Mouse (Mus musculus) kidney, adult 2 months (tissue): ENCODE results near the gene Astn1. TPM values are rescaled to one million over a fixed set of nuclear protein-coding genes. Genes with fewer than 3 reads are reported as not detected.

ENCODE experiments used
- DNase-seq: peaks from one replicate; pipeline ENCODE4 v3.0.0; 2021
- H3K27ac ChIP-seq: fragments of 200-500 bp; 2 replicates; pipeline ENCODE4 v1.5.1; 2012; ENCODE audit warnings: low read depth, low read length, control low read depth, inconsistent platforms; ENCODE audit not compliant: insufficient read depth
- H3K27me3 ChIP-seq: fragments of 200-500 bp; replicated peaks from 2 replicates; pipeline ENCODE4 v1.6.1; 2012; ENCODE audit warnings: mild to moderate bottlenecking, moderate library complexity, low read length, inconsistent platforms; ENCODE audit not compliant: control insufficient read depth, insufficient read depth
- H3K36me3 ChIP-seq: fragments of 200-500 bp; 2 replicates; pipeline ENCODE4 v1.6.1; 2012; ENCODE audit warnings: mild to moderate bottlenecking, moderate library complexity, low read length, inconsistent platforms; ENCODE audit not compliant: control insufficient read depth, insufficient read depth
- H3K4me1 ChIP-seq: fragments of 200-500 bp; 2 replicates; pipeline ENCODE4 v1.6.1; 2011; ENCODE audit warnings: low read length; ENCODE audit not compliant: control insufficient read depth, insufficient read depth
- H3K4me3 ChIP-seq: fragments of 200-500 bp; 2 replicates; pipeline ENCODE4 v1.5.1; 2011; ENCODE audit warnings: mild to moderate bottlenecking, low read depth, low read length, control low read depth; ENCODE audit not compliant: insufficient read depth
- CTCF ChIP-seq: fragments of 200-500 bp; conservative IDR thresholded peaks from 2 replicates; pipeline ENCODE4 v1.5.1; 2011; ENCODE audit warnings: low read depth, mild to moderate bottlenecking, control low read depth, low read length, moderate library complexity, mixed read lengths; ENCODE audit not compliant: insufficient read depth, insufficient read length
- POLR2A ChIP-seq: fragments of 200-500 bp; IDR thresholded peaks from one replicate; pipeline ENCODE4 v1.6.1; 2011; ENCODE audit warnings: low read depth, low read length, control low read depth
- WGBS: fragments of 180-500 bp; shearing (Covaris S2); methylation state at CpG from one replicate; pipeline ENCODE4 v1.1.7; 2018; 5-methylcytosine and 5-hydroxymethylcytosine counted together
- polyA plus RNA-seq: library from polyadenylated mRNA; depleted of rRNA; stranded (reverse); fragments of >200 nt; gene quantifications from 2 replicates; pipeline ENCODE4 v1.2.3, GENCODE M21; 2012

Astn1 gene
- polyA plus RNA-seq, 1 experiment, result 0.84 TPM

- H3K27me3 ChIP-seq, result no peaks in the 10 kb centered on the region
- H3K4me3 ChIP-seq, result no peak overlapping the region
- WGBS, result 46% methylated on average over 6 of the region's 6 CpGs
- H3K4me1 ChIP-seq, result no peaks in the 10 kb centered on the region
- TF ChIP-seq CTCF (no peak), POLR2A (no peak)
- H3K36me3 ChIP-seq, result no peaks in the 10 kb centered on the region
- no peak overlapping the region for H3K27ac ChIP-seq
- DNase-seq, result no peak
Measured at GRCm38 (mm10) chr1:158480285-158480684, 118.2 kb downstream of the Astn1 start.

- Histone ChIP-seq H3K27me3 (no peaks in the 10 kb centered on the region), H3K36me3 (no peaks in the 10 kb centered on the region), H3K4me3 (no peak overlapping the region), H3K4me1 (no peaks in the 10 kb centered on the region), H3K27ac (no peak overlapping the region)
- WGBS, result 76% methylated on average over 2 of the region's 2 CpGs
- DNase-seq, result no peak
- TF ChIP-seq CTCF (no peak), POLR2A (no peak)
Measured at GRCm38 (mm10) chr1:158483733-158484132, 121.7 kb downstream of the Astn1 start.

- DNase-seq, result no peak
- Histone ChIP-seq H3K27ac (no peak overlapping the region), H3K36me3 (no peaks in the 10 kb centered on the region), H3K4me1 (no peaks in the 10 kb centered on the region), H3K27me3 (no peaks in the 10 kb centered on the region), H3K4me3 (no peak overlapping the region)
- no peak for TF ChIP-seq CTCF
- no peak for TF ChIP-seq POLR2A
- 54% methylated on average over 4 of the region's 4 CpGs for WGBS
Measured at GRCm38 (mm10) chr1:158489521-158490021, 127.5 kb downstream of the Astn1 start.

GRCm38 (mm10) chr1:158490175-158490574, 128.1 kb downstream of the Astn1 start:
- no peak for DNase-seq
- H3K27ac ChIP-seq, result no peak overlapping the region
- H3K4me1 ChIP-seq, result no peaks in the 10 kb centered on the region
- WGBS, result 65% methylated on average over 1 of the region's 1 CpGs
- no peaks in the 10 kb centered on the region for H3K36me3 ChIP-seq
- H3K27me3 ChIP-seq, result no peaks in the 10 kb centered on the region
- no peak overlapping the region for H3K4me3 ChIP-seq
- TF ChIP-seq CTCF, result no peak
- TF ChIP-seq POLR2A, result no peak

DNA sequence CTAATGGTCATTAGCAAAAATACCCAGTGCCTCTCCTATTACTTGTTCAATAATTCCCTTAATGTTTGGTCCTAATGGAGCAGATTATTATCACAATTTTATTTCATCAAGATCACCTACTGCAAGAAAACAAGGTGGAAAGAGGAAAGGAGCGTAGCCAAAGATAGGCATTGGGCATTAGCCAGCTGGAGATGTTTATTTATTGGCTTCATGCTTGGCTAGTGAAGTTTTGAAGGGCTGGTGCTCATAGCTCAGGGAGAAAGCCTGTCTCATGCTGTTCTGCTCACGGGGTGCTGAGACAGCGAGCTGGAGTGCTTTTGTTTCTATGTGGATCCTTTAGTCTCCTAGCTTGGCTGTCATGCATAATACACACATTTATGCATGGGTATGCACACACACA, 131.2 kb downstream of the Astn1 start:
- WGBS, result 53% methylated on average over 3 of the region's 3 CpGs
- H3K27me3 ChIP-seq, result no peaks in the 10 kb centered on the region
- H3K4me1 ChIP-seq, result no peaks in the 10 kb centered on the region
- H3K36me3 ChIP-seq, result no peaks in the 10 kb centered on the region
- no peak overlapping the region for H3K4me3 ChIP-seq
- TF ChIP-seq POLR2A (no peak), CTCF (no peak)
- H3K27ac ChIP-seq, result no peak overlapping the region
- no peak for DNase-seq

DNA sequence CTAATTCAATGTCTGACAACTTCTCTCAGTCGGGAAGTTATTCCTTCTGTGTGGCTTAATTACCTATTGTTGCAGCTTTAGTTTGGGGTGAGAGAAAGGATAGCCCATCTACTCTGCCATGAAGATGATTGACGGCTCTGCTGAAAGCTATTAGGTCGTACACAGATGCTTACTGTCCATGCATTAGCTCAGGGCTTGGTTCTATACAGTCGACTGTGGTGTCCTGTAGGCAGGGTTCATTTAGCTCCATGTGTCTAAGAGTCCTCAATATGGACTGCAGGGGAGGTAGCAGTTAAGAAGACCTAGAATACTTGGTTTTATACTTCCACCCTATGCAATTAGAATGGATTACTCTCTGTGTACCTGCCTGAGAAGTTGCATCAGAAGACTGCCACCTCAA, 138.1 kb downstream of the Astn1 start:
- H3K36me3 ChIP-seq, result no peaks in the 10 kb centered on the region
- H3K27me3 ChIP-seq, result no peaks in the 10 kb centered on the region
- H3K4me1 ChIP-seq, result no peaks in the 10 kb centered on the region
- TF ChIP-seq CTCF (no peak), POLR2A (no peak)
- DNase-seq, result no peak
- WGBS, result 50% methylated on average over 4 of the region's 4 CpGs
- no peak overlapping the region for H3K4me3 ChIP-seq
- H3K27ac ChIP-seq, result no peak overlapping the region

GRCm38 (mm10) chr1:158501019-158501418, 138.9 kb downstream of the Astn1 start:
- Histone ChIP-seq H3K4me1 (no peaks in the 10 kb centered on the region), H3K27me3 (no peaks in the 10 kb centered on the region), H3K36me3 (no peaks in the 10 kb centered on the region), H3K27ac (no peak overlapping the region), H3K4me3 (no peak overlapping the region)
- no peak for TF ChIP-seq POLR2A
- no peak for TF ChIP-seq CTCF
- 35% methylated on average over 4 of the region's 4 CpGs for WGBS
- DNase-seq, result no peak

DNA sequence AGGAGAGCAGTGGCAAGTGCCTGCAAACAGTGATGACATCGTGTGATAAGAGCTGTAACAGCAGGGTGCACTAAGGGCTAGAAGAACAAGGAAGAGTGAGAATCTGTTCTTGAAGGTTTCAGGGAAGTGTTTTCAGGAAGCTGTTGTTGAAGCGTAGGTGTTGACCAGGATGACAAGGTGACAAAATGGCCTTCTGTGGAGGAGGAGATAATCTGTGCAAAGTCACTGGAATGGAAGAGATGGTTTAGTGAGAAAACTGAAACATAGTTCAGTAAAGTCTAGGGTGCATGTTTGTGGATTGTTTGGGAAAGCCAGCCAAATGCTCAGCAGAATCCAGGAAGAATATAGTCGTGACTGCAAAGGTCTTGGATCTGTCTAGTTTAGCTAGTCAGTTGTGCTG, 145.5 kb downstream of the Astn1 start:
- H3K27me3 ChIP-seq, result no peaks in the 10 kb centered on the region
- 48% methylated on average over 3 of the region's 3 CpGs for WGBS
- TF ChIP-seq POLR2A (no peak), CTCF (no peak)
- H3K36me3 ChIP-seq, result no peaks in the 10 kb centered on the region
- no peaks in the 10 kb centered on the region for H3K4me1 ChIP-seq
- H3K27ac ChIP-seq, result no peak overlapping the region
- H3K4me3 ChIP-seq, result no peak overlapping the region
- DNase-seq, result no peak
